Mouse (Mus musculus) megakaryocyte, embryonic 14.5 days (primary cell): ENCODE measurements around the gene Isl2. TPM values are rescaled to one million over a fixed set of nuclear protein-coding genes. Genes with fewer than 3 reads are reported as not detected.

ENCODE experiments used
- H3K27me3 ChIP-seq: replicated peaks from 2 replicates; pipeline ENCODE3; 2012; ENCODE audit warnings: inconsistent platforms
- H3K36me3 ChIP-seq: replicated peaks from 2 replicates; pipeline ENCODE3; 2012; ENCODE audit warnings: low read length, inconsistent platforms, mixed read lengths
- H3K4me1 ChIP-seq: 2 replicates; pipeline ENCODE4 v1.6.1; 2012; ENCODE audit warnings: inconsistent platforms
- H3K4me3 ChIP-seq: replicated peaks from 2 replicates; pipeline ENCODE3; 2012; ENCODE audit warnings: moderate library complexity, mild to moderate bottlenecking, inconsistent platforms
- H3K9me3 ChIP-seq: 2 replicates; pipeline ENCODE4 v1.6.1; 2012; ENCODE audit warnings: inconsistent platforms
- FLI1 ChIP-seq: IDR thresholded peaks from 2 replicates; pipeline ENCODE4 v1.6.1; 2012; ENCODE audit warnings: low read length, inconsistent platforms, mixed read lengths
- GATA1 ChIP-seq: IDR thresholded peaks from 3 replicates; pipeline ENCODE4 v1.6.1; 2012; ENCODE audit warnings: mixed read lengths, low read length, inconsistent platforms, borderline replicate concordance
- polyA plus RNA-seq: library from polyadenylated mRNA; stranded (reverse); fragments of >175 nt; gene quantifications from 2 replicates; pipeline ENCODE4 v1.2.3, GENCODE M21; 2012; ENCODE audit warnings: low replicate concordance; ENCODE audit not compliant: insufficient read depth

The Isl2 gene
- polyA plus RNA-seq, 1 experiment = 0.13 TPM

DNA sequence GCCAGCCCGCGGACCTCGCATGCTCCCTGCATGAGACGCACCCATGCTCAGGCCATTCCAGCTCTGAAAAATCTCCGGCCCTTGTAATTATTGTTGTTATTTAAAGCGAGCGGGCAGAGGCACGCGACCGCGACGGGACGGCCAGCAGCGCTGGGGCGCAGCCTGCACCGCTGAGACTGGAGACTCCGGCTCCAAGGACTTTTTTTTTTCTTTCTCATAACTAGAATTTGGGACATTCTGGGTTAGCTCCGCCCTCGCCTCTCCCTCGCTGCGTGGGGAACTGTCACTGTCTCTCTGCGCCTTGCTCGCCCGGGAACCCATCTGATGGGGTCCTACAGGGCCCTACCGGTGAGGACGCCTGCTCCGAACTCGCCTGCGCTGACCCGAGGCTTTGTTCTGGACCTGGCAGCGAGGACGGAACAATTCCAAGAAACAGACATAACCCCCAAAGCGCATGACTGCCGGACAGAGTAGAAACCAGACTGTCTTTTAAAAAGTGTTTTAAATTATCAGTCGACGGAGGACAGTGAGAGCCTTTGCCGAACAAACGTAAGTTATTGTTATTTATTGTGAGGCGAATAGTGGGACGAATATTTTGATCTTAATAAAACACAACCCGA lies 7.2 kb downstream of the Isl2 start:
- TF ChIP-seq GATA1 = no peak
- TF ChIP-seq FLI1 = no peak
- H3K4me1 ChIP-seq = peaks cover 68% of the 10 kb centered on the region
- peak overlapping the region; percentile 88 for H3K4me3 ChIP-seq
- H3K9me3 ChIP-seq = peaks cover 10% of the 10 kb centered on the region; the same call in 1 of the 2 replicates
- H3K36me3 ChIP-seq = no peaks in the 10 kb centered on the region
- peaks cover 95% of the 10 kb centered on the region for H3K27me3 ChIP-seq

DNA sequence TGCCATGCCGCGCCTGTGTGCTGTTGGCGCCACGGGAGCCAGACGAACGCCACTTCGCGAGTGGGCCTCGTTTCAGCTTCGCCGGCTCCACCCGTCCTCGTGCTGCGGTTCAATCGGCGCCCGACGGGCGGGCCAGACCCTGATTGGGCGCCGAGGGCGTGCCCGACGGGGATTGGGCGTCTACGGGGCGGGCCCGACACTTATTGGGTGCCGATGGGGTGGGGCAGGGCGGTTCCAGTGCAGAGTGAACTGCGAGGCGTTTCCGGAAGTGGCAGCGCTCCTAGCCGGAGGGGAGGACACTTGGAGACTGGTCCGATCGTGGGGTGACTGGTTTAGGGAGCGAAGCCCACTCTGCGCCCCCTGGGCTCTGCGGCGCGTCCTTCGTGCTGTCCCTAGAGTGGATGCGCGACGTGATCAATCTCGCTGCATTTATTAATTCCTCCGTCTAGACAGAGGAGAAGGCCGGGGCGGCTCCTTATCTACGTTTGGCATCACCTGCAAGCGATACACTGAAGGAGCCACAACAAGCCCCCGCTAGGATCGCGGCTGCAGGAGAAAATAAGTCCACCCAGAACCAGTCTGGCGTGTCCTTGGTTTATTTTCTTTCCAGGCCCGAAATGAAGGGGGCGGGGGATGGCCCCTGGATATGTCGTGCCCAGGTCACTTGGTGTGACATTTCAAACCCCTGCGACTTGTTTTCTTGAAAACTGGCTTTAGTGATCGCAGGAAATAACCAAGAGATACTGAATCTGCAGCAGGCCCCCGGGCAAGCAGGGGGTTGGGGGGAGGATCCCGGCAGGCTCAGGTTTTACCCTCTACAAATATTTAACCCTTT lies 7.9 kb downstream of the Isl2 start:
- no peaks in the 10 kb centered on the region for H3K36me3 ChIP-seq
- H3K4me1 ChIP-seq = peaks cover 61% of the 10 kb centered on the region
- H3K9me3 ChIP-seq = peaks cover 10% of the 10 kb centered on the region; the same call in 1 of the 2 replicates
- peaks cover 88% of the 10 kb centered on the region for H3K27me3 ChIP-seq
- TF ChIP-seq GATA1 (no peak), FLI1 (no peak)
- peak overlapping the region; percentile 88 for H3K4me3 ChIP-seq

DNA sequence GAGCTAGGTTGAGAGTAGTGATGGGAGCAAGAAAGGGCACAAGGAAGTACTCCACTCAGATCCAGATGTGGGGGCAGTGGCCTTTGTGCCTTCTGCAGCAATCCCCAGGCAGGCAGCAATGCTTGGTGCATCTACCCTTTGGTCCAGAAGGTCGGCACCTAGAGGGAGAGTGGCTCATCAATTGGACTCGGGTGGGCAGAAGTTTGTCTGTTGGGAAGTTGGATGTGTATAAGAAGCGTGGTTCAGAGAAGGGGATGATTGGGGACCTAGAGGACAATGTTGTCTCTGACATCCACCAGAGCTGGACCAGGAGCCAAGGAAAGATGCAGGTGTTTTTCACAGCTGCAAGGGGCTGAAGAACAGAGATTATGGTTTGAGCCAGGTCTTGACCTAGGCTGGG lies 10.4 kb downstream of the Isl2 start:
- Histone ChIP-seq H3K27me3 (peaks cover 68% of the 10 kb centered on the region), H3K36me3 (no peaks in the 10 kb centered on the region), H3K4me3 (no peak overlapping the region), H3K9me3 (peaks cover 10% of the 10 kb centered on the region; the same call in 1 of the 2 replicates), H3K4me1 (peaks cover 38% of the 10 kb centered on the region)
- TF ChIP-seq FLI1 (no peak), GATA1 (no peak)

DNA sequence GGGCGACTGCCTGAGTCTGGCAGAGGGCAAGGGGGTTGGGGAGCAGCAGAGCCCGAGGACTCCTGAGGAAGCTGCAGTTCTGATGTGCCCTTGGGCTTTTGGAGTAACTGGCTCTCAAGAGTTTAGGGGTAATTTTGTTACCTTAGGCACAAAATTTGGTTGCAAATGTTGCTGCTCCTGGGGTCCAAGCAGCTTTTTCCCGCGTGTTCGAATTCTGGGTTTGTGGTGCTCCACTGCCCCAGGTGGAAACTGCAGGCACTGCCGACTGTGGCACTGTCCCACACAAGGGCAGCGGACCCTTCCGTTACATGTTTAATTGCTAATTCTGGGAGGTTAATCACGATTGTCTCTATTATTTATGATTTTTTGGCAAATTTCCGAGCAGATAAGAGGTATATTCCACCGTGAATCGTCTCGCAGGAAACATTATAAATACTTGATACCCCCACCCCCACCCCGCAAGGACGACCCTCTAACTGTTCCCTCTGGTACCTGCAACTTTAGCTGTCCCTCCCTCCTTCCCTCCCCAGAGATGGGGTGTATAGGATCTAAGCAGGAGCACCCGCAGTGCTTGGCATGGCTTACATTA lies 10.9 kb downstream of the Isl2 start:
- Histone ChIP-seq H3K4me1 (peaks cover 32% of the 10 kb centered on the region), H3K4me3 (peak overlapping the region; percentile 38), H3K27me3 (peaks cover 62% of the 10 kb centered on the region), H3K36me3 (no peaks in the 10 kb centered on the region), H3K9me3 (peaks cover 10% of the 10 kb centered on the region; the same call in 1 of the 2 replicates)
- no peak for TF ChIP-seq FLI1
- TF ChIP-seq GATA1 = no peak

DNA sequence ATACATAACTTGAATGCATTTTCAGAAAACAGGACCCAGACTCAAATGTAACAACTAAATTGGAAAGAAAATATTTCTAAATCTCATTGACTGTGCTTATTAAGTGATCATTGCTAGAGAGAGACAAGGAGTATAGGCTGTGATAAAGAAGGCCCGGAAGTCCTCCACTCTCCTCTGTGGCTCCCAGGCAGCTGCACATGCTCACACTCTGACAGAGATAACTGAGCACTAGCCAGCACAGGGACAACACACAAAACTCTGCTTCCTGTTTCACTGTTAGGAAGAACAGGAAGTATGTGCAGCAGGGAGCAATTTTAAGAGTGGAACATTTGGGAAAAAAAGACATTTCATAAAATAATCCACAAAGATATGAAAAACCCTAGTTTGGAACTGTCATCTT lies 16.5 kb downstream of the Isl2 start:
- no peaks in the 10 kb centered on the region for H3K36me3 ChIP-seq
- no peak for TF ChIP-seq GATA1
- no peak for TF ChIP-seq FLI1
- no peak overlapping the region for H3K4me3 ChIP-seq
- no peaks in the 10 kb centered on the region for H3K9me3 ChIP-seq
- H3K27me3 ChIP-seq = peaks cover 12% of the 10 kb centered on the region
- H3K4me1 ChIP-seq = peaks cover 6% of the 10 kb centered on the region

DNA sequence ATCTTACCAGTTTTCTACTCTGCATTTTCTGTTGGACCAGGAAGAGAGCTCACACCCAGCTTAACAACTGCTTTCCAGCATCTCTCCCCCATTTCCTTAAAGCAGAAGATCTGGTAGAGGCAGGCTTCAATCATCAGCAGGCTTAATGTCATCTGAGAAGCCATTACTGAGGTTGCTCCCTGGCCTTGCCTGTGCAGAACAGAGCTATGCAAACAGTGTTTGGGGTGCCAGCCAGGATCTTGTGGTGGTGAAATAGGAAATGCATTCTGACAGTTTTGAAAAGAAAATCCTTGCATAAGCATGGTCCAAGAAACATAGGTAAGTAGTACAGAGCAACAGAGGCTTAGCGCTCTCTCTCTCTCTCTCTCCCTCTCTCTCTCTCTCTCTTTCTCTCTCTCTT lies 22.5 kb downstream of the Isl2 start:
- Histone ChIP-seq H3K4me1 (peaks cover 4% of the 10 kb centered on the region; the same call in 1 of the 2 replicates), H3K36me3 (no peaks in the 10 kb centered on the region), H3K9me3 (no peaks in the 10 kb centered on the region), H3K4me3 (no peak overlapping the region), H3K27me3 (peaks cover 10% of the 10 kb centered on the region)
- TF ChIP-seq GATA1 (no peak), FLI1 (no peak)

DNA sequence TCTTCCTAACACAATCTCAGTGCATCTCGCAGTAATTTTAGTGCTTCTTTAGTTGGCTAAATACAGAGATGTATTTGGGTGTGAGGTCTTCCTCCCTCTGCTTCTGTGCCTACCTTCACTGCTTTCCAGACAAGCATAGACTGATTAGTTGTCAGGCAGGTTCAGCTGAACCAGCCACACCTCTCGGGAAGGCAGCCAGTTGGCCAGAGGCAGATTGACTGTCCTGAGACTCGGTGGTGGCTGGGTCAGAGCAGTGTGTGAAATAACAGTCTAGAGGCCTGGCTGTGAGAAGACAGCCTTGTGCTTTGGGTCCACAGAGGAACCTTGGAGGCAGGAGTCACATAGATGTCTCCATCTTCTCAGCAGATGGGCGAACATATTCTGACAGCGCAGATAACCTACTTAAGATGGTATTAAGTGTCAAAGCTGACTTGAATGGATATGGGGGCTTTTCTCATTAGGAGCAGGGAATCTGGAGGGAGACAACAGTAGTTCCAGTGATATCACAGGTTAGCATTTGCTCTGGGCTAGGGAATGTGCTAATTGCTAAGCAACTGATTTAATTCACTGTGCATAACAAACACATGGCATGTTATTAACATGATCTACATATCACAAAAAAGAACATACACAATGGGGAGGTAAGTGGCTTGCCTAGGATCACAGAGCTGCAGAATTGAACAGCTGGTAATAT lies 30.1 kb downstream of the Isl2 start:
- Histone ChIP-seq H3K27me3 (peaks cover 6% of the 10 kb centered on the region), H3K36me3 (no peaks in the 10 kb centered on the region), H3K4me1 (no peaks in the 10 kb centered on the region), H3K4me3 (no peak overlapping the region), H3K9me3 (no peaks in the 10 kb centered on the region)
- TF ChIP-seq FLI1 = no peak
- no peak for TF ChIP-seq GATA1

DNA sequence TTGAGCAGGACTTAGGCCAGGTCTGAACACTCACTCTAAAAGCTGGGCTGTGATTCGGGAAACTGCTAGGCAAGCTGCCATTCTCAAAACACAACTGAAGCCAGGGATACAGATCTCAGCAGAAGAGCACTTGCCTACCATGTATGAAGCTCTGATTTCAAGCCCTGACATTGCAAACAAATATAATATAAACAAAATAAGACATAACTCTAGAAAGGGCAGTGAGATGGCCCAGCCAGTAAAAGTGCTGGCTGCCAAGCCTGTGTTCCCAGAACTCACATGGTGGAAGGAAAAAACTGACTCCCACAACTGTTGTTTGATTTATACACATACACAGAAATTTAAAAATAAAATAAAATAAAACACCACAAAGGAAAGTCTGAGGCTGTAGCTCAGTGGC lies 32.6 kb downstream of the Isl2 start:
- Histone ChIP-seq H3K36me3 (no peaks in the 10 kb centered on the region), H3K4me3 (no peak overlapping the region), H3K27me3 (peaks cover 2% of the 10 kb centered on the region), H3K9me3 (no peaks in the 10 kb centered on the region), H3K4me1 (no peaks in the 10 kb centered on the region)
- TF ChIP-seq FLI1 (no peak), GATA1 (no peak)

DNA sequence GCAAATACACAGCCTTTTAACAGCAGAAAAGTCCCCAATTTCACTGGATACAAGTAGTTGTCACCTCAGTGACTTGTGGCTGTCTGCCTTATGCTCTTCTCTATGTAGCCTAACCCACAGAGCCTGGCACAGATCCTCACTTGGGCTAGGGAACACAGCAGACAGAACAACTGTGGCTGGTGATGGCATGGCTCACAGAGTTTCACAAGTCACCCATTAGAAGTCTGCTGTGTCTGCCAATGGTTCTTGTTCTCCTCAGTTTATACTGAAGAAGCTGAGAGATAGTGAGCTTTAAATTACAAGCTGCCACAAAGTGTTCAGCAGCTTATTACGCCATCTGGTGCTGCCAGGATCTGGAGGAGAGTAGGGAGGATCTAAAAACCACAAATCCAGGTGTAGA lies 38.1 kb downstream of the Isl2 start:
- no peaks in the 10 kb centered on the region for H3K36me3 ChIP-seq
- H3K4me3 ChIP-seq = no peak overlapping the region
- no peak for TF ChIP-seq FLI1
- no peak for TF ChIP-seq GATA1
- no peaks in the 10 kb centered on the region for H3K4me1 ChIP-seq
- no peaks in the 10 kb centered on the region for H3K27me3 ChIP-seq
- H3K9me3 ChIP-seq = no peaks in the 10 kb centered on the region

DNA sequence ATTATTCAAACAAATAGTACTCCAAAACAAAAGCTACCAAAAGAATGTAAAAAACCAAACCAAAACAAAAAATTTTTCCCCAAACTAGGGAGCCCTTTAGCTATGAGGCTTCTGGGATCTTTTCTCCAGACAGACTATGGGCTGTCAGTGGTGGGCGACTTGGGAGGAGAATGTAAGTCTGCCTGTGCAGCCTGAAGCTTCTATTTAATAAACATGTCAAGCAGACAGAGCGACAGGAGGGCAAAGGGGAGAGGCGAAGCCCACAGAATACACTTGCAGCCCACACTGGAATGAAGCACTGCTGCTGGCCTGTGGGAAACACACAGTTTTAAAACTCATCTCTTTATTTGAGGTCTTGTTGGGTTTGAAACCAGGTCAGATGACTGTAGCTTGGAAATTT lies 42.9 kb downstream of the Isl2 start:
- no peak overlapping the region for H3K4me3 ChIP-seq
- no peaks in the 10 kb centered on the region for H3K36me3 ChIP-seq
- no peaks in the 10 kb centered on the region for H3K27me3 ChIP-seq
- TF ChIP-seq FLI1 (no peak), GATA1 (no peak)
- no peaks in the 10 kb centered on the region for H3K9me3 ChIP-seq
- H3K4me1 ChIP-seq = no peaks in the 10 kb centered on the region
